Mouse (Mus musculus): Measurements from ENCODE around the gene Rdh1. TPM values are rescaled to one million over a fixed set of nuclear protein-coding genes. Genes with fewer than 3 reads are reported as not detected.

The Rdh1 gene
- not detected in 2 replicates for polyA plus RNA-seq (2016; fragmentation: Nextera tagmentation; extraction: Ambion mirVana)

DNA sequence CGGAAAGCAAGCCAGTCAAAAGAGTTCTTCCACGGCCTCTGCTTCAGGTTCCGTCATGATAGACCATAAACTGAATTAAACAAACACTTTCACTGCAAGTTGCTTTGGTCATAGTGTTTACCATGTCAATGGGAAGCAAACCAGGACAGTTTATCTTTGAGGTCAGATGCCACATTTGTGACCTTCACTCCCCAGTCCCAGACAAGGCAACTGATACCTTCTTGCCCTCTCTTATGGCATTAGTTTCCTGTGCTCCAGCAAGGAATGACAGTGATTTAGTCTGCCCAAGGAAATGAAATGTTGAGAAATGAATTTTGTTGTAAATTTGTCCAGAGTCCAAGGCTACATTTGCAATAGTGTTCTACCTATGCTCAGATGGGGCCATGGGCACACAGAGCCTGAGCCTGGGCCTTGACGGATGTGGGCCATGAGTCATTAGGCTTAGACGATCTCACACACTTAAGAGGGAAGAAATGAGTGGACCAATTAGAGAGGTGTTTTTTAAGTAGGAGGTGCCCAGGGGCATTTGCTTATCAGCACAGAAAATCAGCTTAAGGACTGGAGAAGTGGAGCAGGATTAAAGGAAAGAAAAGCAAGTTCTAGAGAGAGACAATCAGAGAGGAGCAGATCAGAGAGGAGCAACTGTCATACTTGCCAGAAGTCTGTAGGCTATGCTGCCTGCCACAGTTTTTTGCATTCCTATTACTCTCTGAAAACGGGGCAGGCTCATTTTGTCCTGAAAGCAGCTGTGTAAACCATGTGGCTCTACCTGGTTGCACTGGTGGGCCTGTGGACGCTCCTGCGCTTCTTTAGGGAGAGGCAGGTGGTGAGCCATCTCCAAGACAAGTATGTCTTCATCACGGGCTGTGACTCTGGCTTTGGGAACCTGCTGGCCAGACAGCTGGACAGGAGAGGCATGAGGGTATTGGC is at the start of gene Rdh1, which contains the start of gene Rdh16f1:
Gene Rdh1, plus strand, starts transcription at position 541 of the 930 bp plus-strand sequence.
Gene Rdh16f1, plus strand, starts transcription at position 607 of the 930 bp plus-strand sequence.
- Histone ChIP-seq H3K4me2 (replicated peaks) (no peak within 1 kb of the TSS), H3K9ac (no peak within 1 kb of the TSS), H3K4me3 (no peak within 1 kb of the TSS), H3K27me3 (no peaks in the 10 kb centered on the region), H3K4me1 (no peaks in the 10 kb centered on the region), H3K27ac (no peak within 1 kb of the TSS), H3K36me3 (no peaks in the 10 kb centered on the region), H3K9me3 (no peaks in the 10 kb centered on the region)
- ATAC-seq (ENCODE audit: insufficient number of reproducible peaks, insufficient read depth, low FRiP score, low TSS enrichment), result no peak
- WGBS, result 70% methylated on average over 9 of the region's 9 CpGs

DNA sequence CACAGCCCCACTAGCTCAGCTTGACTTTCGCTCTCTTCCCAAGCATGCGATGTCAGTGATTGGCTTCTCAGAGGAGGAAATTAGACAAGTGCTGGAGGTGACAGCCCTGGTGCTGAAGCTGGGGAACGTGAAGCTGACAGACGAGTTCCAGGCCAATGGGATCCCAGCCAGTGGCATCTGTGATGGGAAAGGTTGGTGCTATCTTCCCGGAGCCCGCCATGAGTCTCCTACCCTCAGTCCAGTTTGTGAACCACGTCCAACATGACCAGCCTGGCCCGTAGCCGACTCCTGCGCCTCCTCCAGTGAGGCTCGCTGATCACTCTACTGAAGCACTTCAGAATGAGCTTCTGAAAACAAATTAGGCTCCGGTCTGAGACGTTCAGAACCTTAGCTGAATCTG is 49.2 kb upstream of the Rdh1 start:
- H3K36me3 ChIP-seq, result no peaks in the 10 kb centered on the region
- no peak overlapping the region for H3K27ac ChIP-seq
- no peak for ATAC-seq (ENCODE audit: insufficient number of reproducible peaks, insufficient read depth, low FRiP score, low TSS enrichment)
- no peak overlapping the region for H3K9ac ChIP-seq
- H3K4me1 ChIP-seq, result peaks cover 11% of the 10 kb centered on the region
- no peak overlapping the region for H3K4me2 ChIP-seq (replicated peaks)
- 76% methylated on average over 13 of the region's 13 CpGs for WGBS
- no peak overlapping the region for H3K4me3 ChIP-seq
- no peaks in the 10 kb centered on the region for H3K9me3 ChIP-seq
- H3K27me3 ChIP-seq, result no peaks in the 10 kb centered on the region

DNA sequence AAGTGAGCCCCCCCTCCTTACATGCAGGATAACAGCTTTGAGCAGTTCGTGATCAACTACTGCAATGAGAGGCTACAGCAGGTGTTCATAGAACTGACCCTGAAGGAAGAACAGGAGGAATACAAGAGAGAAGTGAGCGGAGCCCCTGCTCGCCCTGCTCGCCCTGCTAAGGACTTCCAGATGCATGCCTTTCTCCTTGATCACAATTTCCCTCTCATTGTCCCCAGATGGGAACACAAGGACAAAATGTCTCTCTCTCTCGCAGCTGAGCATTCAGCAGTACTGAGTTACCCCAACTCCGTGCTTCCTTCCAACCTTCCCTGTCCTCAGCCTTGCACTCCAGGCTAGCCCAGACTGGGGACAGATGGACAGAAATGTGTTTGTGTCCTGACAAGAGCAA is 46.8 kb upstream of the Rdh1 start:
- H3K27ac ChIP-seq, result 0 out of 2 replicates have a peak overlapping the region, but pooled peaks have one; percentile 6
- WGBS, result 28% methylated on average over 6 of the region's 6 CpGs

DNA sequence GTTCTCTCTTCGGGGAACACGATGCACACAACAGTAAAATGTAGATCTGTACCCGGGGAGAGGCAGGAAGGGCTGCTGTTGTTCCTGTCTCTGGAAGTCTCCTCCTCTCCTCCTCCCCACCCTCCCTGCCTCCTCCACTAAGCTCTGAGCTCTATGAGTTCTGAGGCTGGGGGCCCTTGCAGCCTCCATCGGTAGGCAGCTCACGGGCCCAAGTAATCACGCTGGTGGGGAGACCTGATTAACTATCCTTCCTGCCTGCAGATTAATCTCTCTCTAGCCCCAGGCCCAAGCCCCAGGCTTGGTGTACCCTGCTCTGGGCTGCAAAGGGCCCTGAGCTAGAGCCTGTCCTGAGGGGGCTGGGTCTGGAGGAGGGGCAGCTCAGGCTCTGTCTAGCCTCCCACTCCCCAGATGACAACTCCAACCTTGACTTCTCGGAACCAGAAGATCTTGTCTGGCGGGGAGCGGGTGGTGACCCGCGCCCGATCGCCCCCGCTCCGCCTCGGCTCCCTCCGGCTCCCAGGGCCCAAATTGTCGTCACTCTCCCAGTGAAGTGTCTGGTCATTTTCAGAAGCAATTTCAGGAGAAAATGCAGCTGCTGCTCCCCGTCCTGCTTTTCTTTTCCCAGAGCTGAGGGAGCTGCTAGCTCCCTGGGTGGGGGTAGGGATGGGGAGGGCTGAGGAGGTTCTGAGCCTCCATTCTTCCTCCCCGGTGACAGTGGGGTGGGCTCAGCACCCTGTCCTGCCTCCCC is 37.7 kb upstream of the Rdh1 start:
- WGBS, result 10% methylated on average over 20 of the region's 20 CpGs
- H3K9me3 ChIP-seq, result no peaks in the 10 kb centered on the region
- H3K9ac ChIP-seq, result peak overlapping the region; percentile 32
- no peaks in the 10 kb centered on the region for H3K36me3 ChIP-seq
- H3K4me1 ChIP-seq, result peaks cover 19% of the 10 kb centered on the region
- peak overlapping the region; percentile 7; the same call in 1 of the 2 replicates for H3K4me3 ChIP-seq
- H3K27ac ChIP-seq, result 0 out of 2 replicates have a peak overlapping the region, but pooled peaks have one; percentile 23
- peak; percentile 69; the same call in 1 of the 2 replicates for ATAC-seq (ENCODE audit: insufficient number of reproducible peaks, insufficient read depth, low FRiP score, low TSS enrichment)
- H3K4me2 ChIP-seq (replicated peaks), result peak overlapping the region; percentile 33
- peaks cover 10% of the 10 kb centered on the region for H3K27me3 ChIP-seq

More for the DNA sequence above, 46.8 kb upstream of the Rdh1 start:
- Histone ChIP-seq H3K9ac (no peak overlapping the region), H3K4me2 (replicated peaks) (no peak overlapping the region), H3K9me3 (no peaks in the 10 kb centered on the region), H3K4me1 (peaks cover 8% of the 10 kb centered on the region), H3K27me3 (no peaks in the 10 kb centered on the region), H3K4me3 (no peak overlapping the region), H3K36me3 (no peaks in the 10 kb centered on the region)
- no peak for ATAC-seq (ENCODE audit: insufficient number of reproducible peaks, insufficient read depth, low FRiP score, low TSS enrichment)

DNA sequence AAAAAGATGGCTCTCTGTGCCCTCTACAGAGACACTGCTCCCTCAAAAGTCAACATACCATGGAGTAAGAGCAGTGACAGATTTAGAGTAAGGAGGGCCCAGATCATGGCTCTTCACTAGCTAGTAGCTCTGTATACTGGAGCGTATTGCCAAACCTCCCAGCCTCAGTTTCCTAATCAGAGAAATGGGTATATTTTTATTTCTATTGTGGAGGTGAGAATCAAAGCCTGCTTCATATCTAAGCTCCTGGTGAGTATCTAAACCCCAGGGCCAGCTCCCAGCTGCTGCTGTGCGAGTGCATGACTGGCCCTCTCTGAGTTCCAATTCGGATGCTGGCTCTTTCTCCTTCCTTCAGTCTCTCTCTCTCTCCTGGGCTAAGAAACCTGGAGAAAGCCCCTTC is 35.3 kb upstream of the Rdh1 start, which contains the start of gene Tac2:
Gene Tac2, plus strand, starts transcription at position 301 of the 400 bp plus-strand sequence.
- 83% methylated on average over 3 of the region's 3 CpGs for WGBS
- H3K36me3 ChIP-seq, result no peaks in the 10 kb centered on the region
- no peaks in the 10 kb centered on the region for H3K9me3 ChIP-seq
- H3K27me3 ChIP-seq, result peaks cover 10% of the 10 kb centered on the region
- no peak within 1 kb of the TSS for H3K4me2 ChIP-seq (replicated peaks)
- H3K27ac ChIP-seq, result no peak within 1 kb of the TSS
- no peak within 1 kb of the TSS for H3K4me3 ChIP-seq
- H3K4me1 ChIP-seq, result peaks cover 11% of the 10 kb centered on the region
- ATAC-seq (ENCODE audit: insufficient number of reproducible peaks, insufficient read depth, low FRiP score, low TSS enrichment), result no peak
- H3K9ac ChIP-seq, result no peak within 1 kb of the TSS

DNA sequence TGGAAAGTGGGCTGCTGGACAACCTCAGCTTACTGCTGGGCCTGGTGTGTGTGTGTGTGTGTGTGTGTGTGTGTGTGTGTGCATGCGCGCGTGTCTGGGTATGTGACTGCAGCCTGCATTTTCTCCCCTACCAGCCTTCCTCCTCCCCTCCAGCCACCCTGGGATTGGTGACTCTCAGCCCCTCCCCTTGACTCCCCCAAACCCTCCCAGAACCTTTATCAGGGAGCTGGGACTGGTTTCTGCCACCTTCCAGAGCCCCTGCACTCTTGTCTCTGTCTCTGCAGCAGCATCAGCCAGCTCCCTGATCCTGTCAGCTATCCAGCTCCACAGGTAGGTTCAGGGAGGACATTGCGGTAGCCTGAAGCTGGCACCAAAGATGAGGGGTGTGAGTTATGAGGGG is 34.4 kb upstream of the Rdh1 start:
- H3K36me3 ChIP-seq, result no peaks in the 10 kb centered on the region
- ATAC-seq (ENCODE audit: insufficient number of reproducible peaks, insufficient read depth, low FRiP score, low TSS enrichment), result no peak
- 65% methylated on average over 4 of the region's 4 CpGs for WGBS
- no peaks in the 10 kb centered on the region for H3K9me3 ChIP-seq
- no peak overlapping the region for H3K9ac ChIP-seq
- peaks cover 11% of the 10 kb centered on the region for H3K4me1 ChIP-seq
- no peak overlapping the region for H3K4me3 ChIP-seq
- no peak overlapping the region for H3K27ac ChIP-seq
- no peak overlapping the region for H3K4me2 ChIP-seq (replicated peaks)
- H3K27me3 ChIP-seq, result peaks cover 7% of the 10 kb centered on the region

DNA sequence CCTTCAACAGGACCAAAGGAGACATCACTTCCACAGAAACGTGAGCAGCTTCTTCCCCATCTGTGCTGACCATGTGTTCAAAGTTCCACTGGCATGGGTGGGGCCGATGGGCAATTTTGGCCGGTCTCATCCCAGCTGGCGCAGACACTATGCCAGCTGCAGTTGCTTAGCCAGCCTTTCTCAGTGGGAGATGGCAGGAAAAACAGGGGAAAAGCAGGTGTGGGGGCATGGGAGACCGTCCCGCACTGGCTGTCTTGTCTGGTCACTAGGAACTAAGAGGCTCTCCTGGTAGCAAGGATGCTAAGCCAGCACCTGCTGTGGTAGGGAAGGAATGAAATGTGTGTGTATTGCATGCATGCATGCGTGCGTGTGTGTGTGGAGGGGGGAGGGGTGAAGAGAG is 31.1 kb upstream of the Rdh1 start:
- WGBS, result 71% methylated on average over 8 of the region's 8 CpGs
- ATAC-seq (ENCODE audit: insufficient number of reproducible peaks, insufficient read depth, low FRiP score, low TSS enrichment), result no peak
- no peaks in the 10 kb centered on the region for H3K9me3 ChIP-seq
- no peak overlapping the region for H3K9ac ChIP-seq
- no peaks in the 10 kb centered on the region; the same call in 1 of the 2 replicates for H3K27me3 ChIP-seq
- H3K4me2 ChIP-seq (replicated peaks), result no peak overlapping the region
- H3K36me3 ChIP-seq, result no peaks in the 10 kb centered on the region
- H3K4me3 ChIP-seq, result no peak overlapping the region
- H3K4me1 ChIP-seq, result 0 out of 2 replicates have a peak, but pooled peaks cover 6% of the 10 kb centered on the region
- H3K27ac ChIP-seq, result no peak overlapping the region

DNA sequence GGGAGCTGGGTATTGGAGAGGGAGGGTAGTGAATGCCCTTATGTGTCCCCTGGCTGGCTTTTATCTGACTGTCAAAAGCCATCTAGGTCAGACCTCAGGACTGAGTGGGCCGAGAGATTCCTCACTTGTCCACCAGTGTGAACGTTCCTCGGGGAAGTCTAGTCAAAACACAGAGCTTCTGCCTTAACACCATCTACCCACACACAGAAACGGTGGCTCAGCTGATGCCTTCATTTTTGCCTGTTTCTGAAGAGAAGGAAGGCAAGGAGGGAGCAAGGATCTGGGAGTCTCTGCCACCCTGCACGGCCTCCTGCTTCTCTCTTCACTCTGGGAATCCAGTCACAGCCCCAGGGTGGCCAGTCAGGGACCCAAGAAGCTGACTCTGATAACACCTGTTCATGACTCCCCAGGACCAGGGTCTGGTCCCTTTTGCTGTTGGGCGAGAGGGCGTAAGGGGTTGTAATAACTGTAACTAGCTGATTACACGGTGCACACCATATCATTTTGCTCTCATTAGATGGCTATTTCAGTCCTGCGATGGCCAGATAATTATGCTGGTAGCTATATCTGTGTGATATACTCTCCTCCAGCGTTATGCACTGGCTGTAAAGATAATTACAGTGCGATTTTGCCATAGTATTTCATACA is 29.1 kb upstream of the Rdh1 start:
- Histone ChIP-seq H3K27ac (no peak overlapping the region), H3K27me3 (no peaks in the 10 kb centered on the region; the same call in 1 of the 2 replicates), H3K36me3 (no peaks in the 10 kb centered on the region), H3K9me3 (no peaks in the 10 kb centered on the region), H3K4me2 (replicated peaks) (no peak overlapping the region), H3K4me1 (0 out of 2 replicates have a peak, but pooled peaks cover 6% of the 10 kb centered on the region), H3K9ac (no peak overlapping the region), H3K4me3 (no peak overlapping the region)
- ATAC-seq (ENCODE audit: insufficient number of reproducible peaks, insufficient read depth, low FRiP score, low TSS enrichment), result no peak
- 54% methylated on average over 11 of the region's 11 CpGs for WGBS

DNA sequence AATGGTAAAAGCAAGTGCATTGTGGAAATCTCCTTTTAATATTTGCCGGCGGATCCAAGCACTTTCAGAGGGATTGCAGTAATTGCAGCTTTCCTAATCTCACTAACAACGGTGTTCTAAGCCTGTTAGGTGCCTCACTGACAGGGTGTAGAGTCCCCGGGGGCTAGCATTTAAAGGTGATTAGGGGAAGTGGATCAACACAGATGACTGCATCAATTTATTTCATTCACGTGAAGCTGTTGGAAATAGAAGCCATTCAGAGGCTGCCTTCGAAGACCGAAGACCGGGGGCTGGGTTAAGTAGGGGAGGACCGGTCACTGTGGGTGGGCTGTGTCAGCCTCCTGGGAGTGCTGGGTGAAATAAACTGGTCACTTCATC is 28.6 kb upstream of the Rdh1 start:
- H3K27ac ChIP-seq, result no peak overlapping the region
- H3K4me3 ChIP-seq, result no peak overlapping the region
- H3K27me3 ChIP-seq, result no peaks in the 10 kb centered on the region; the same call in 1 of the 2 replicates
- H3K4me1 ChIP-seq, result 0 out of 2 replicates have a peak, but pooled peaks cover 6% of the 10 kb centered on the region
- no peak overlapping the region for H3K4me2 ChIP-seq (replicated peaks)
- H3K36me3 ChIP-seq, result no peaks in the 10 kb centered on the region
- H3K9ac ChIP-seq, result no peak overlapping the region
- WGBS, result 26% methylated on average over 9 of the region's 9 CpGs
- ATAC-seq (ENCODE audit: insufficient number of reproducible peaks, insufficient read depth, low FRiP score, low TSS enrichment), result no peak
- no peaks in the 10 kb centered on the region for H3K9me3 ChIP-seq

DNA sequence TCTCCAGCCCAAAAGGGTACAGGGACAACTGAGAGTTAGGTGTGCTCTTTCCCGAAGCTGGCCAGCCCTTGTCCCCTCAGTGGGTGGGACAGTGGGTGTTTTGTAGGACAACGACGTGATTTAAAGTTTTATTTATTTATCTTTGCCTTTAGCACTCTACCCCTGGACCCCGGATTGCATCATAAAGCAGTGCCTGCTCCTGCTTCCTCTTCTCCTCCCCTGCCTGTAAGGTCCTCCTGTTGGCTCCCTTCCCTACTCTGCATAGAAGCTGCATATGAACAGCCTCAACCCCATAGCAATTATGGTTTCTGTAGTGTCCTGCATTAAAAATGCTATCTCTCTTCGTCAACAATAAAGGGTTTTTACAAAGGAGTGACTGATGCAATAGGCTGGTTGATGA is 28.1 kb upstream of the Rdh1 start:
- ATAC-seq (ENCODE audit: insufficient number of reproducible peaks, insufficient read depth, low FRiP score, low TSS enrichment), result no peak
- 0 out of 2 replicates have a peak, but pooled peaks cover 6% of the 10 kb centered on the region for H3K4me1 ChIP-seq
- no peak overlapping the region for H3K4me2 ChIP-seq (replicated peaks)
- no peaks in the 10 kb centered on the region for H3K9me3 ChIP-seq
- H3K4me3 ChIP-seq, result no peak overlapping the region
- 35% methylated on average over 5 of the region's 5 CpGs for WGBS
- no peaks in the 10 kb centered on the region for H3K36me3 ChIP-seq
- H3K27ac ChIP-seq, result no peak overlapping the region
- H3K9ac ChIP-seq, result no peak overlapping the region
- H3K27me3 ChIP-seq, result no peaks in the 10 kb centered on the region; the same call in 1 of the 2 replicates

DNA sequence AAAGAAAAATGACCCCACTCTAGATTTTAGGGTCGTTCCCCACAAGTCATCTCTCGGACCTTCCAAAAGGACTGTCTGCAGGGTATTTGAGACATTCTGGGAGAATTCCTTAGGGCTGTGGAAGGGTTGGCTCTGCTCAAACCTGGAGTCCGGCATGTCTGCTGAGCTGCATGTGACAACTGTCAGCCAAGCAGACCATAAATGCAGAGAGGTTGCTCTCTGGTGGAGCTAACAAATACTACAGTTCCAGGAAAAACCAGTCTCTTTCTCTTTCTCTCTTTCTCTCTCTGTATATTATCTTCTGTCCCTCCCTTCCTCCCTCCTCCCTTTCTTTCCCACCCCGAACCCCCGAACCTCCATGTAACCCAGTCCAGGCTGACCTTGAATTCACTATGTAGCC is 25.1 kb upstream of the Rdh1 start:
- Histone ChIP-seq H3K27me3 (no peaks in the 10 kb centered on the region), H3K4me3 (no peak overlapping the region), H3K9ac (no peak overlapping the region), H3K4me2 (replicated peaks) (no peak overlapping the region), H3K27ac (no peak overlapping the region), H3K4me1 (0 out of 2 replicates have a peak, but pooled peaks cover 6% of the 10 kb centered on the region), H3K9me3 (no peaks in the 10 kb centered on the region), H3K36me3 (no peaks in the 10 kb centered on the region)
- 38% methylated on average over 5 of the region's 5 CpGs for WGBS
- no peak for ATAC-seq (ENCODE audit: insufficient number of reproducible peaks, insufficient read depth, low FRiP score, low TSS enrichment)
